Mouse (Mus musculus): ENCODE data around the gene Cdkl4. TPM values are rescaled to one million over a fixed set of nuclear protein-coding genes. Genes with fewer than 3 reads are reported as not detected.
"Not testable (repeated sequence)": the region's sequence is repeated elsewhere in the genome, so short reads cannot be mapped to it uniquely, and the experiment has no call there.

Cdkl4 gene
- polyA plus RNA-seq, 1 experiment from 2014 or later = 0.18 TPM

GRCm38 (mm10) chr17:80578041-80578440 lies 428 bp upstream of the Cdkl4 start:
- no peak for ATAC-seq (ENCODE audit: insufficient number of reproducible peaks, low FRiP score, low TSS enrichment, low read depth)
- Histone ChIP-seq H3K9ac (no peak overlapping the region), H3K27me3 (no peaks in the 10 kb centered on the region), H3K27ac (no peak overlapping the region), H3K4me1 (peaks cover 5% of the 10 kb centered on the region; the same call in 1 of the 2 replicates), H3K36me3 (peaks cover 27% of the 10 kb centered on the region), H3K4me2 (no peak overlapping the region), H3K4me3 (no peak overlapping the region), H3K9me3 (no peaks in the 10 kb centered on the region)
- 100% methylated on average over 1 of the region's 1 CpGs for WGBS

GRCm38 (mm10) chr17:80577214-80577613 lies 399 bp downstream of the Cdkl4 start:
- Histone ChIP-seq H3K4me2 (peak overlapping the region; percentile 94), H3K4me3 (peak overlapping the region; percentile 42), H3K36me3 (peaks cover 20% of the 10 kb centered on the region), H3K27ac (no peak overlapping the region), H3K27me3 (no peaks in the 10 kb centered on the region), H3K9me3 (no peaks in the 10 kb centered on the region), H3K4me1 (peaks cover 5% of the 10 kb centered on the region; the same call in 1 of the 2 replicates), H3K9ac (peak overlapping the region; percentile 33; the same call in 1 of the 2 replicates)
- WGBS = under 1% methylated on average over 30 of the region's 30 CpGs
- ATAC-seq (ENCODE audit: insufficient number of reproducible peaks, low FRiP score, low TSS enrichment, low read depth) = no peak

DNA sequence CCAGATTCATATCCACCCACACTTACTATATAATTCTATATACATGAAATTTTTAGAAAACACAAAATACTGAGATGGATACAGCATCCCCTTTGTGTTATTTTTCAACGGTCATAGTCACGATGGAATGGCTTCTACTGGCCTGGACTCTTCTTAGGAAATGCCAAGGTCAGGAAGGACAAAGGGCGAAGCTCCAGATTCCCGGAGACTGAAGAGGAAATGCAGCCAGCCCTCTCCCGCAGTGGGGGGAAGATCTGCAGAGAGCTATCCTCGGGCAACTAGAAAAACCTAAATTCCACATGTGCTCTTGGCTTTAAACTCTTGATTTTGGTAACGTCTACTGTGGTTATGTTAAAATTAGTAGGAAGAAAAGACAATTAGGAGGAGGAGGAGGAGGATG lies 2.6 kb downstream of the Cdkl4 start:
- no peak overlapping the region for H3K27ac ChIP-seq
- no peaks in the 10 kb centered on the region for H3K9me3 ChIP-seq
- H3K4me1 ChIP-seq = peaks cover 5% of the 10 kb centered on the region; the same call in 1 of the 2 replicates
- H3K4me2 ChIP-seq = no peak overlapping the region
- WGBS = 81% methylated on average over 7 of the region's 7 CpGs
- H3K9ac ChIP-seq = no peak overlapping the region
- no peak overlapping the region for H3K4me3 ChIP-seq
- H3K27me3 ChIP-seq = no peaks in the 10 kb centered on the region
- peaks cover 5% of the 10 kb centered on the region; the same call in 1 of the 2 replicates for H3K36me3 ChIP-seq
- no peak for ATAC-seq (ENCODE audit: insufficient number of reproducible peaks, low FRiP score, low TSS enrichment, low read depth)

GRCm38 (mm10) chr17:80574471-80574965 lies 3.1 kb downstream of the Cdkl4 start:
- Histone ChIP-seq H3K9ac (no peak overlapping the region), H3K36me3 (0 out of 2 replicates have a peak, but pooled peaks cover 2% of the 10 kb centered on the region), H3K27ac (no peak overlapping the region), H3K4me3 (no peak overlapping the region), H3K4me1 (peaks cover 5% of the 10 kb centered on the region; the same call in 1 of the 2 replicates), H3K27me3 (no peaks in the 10 kb centered on the region), H3K4me2 (no peak overlapping the region), H3K9me3 (no peaks in the 10 kb centered on the region)
- ATAC-seq (ENCODE audit: insufficient number of reproducible peaks, low FRiP score, low TSS enrichment, low read depth) = no peak
- 79% methylated on average over 7 of the region's 7 CpGs for WGBS

DNA sequence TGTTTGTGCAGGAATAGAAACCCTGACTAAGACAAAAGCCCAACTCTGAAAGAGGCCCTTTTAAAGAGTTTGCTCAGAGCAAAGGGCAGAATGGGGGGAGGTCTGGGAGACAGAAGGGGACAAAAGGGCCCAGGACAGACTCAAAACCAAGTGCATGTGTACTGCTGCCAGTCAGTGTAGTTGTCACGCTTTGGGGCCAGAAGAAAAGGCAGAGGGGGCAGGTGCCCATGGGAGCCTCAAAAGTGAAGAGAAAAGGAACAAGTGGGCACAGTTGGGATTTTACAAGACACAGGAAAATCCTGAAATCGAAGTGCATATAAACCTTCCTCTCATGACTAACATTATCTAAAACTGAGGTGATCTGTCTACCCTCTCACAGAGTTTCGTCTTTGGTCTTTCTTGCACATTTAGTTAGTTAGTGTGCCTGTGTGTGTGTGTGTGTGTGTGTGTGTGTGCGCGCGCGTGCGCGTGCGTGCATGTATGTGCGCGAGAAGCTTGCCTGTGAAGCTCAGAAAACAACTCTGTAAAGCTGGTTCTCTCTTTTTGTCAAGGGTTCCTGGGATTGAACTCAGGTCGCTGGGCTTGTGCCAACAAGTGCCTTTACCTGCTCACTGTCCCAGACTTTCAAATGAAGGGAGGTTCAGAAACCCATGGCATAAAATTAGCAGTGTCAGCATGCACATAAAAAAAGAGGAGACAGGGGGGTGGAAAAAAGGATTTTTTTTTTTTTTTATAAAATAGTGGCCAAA lies 5.3 kb downstream of the Cdkl4 start:
- H3K4me3 ChIP-seq = no peak overlapping the region
- H3K9ac ChIP-seq = no peak overlapping the region
- no peaks in the 10 kb centered on the region for H3K36me3 ChIP-seq
- no peaks in the 10 kb centered on the region; the same call in 1 of the 2 replicates for H3K9me3 ChIP-seq
- no peak for ATAC-seq (ENCODE audit: insufficient number of reproducible peaks, low FRiP score, low TSS enrichment, low read depth)
- H3K27ac ChIP-seq = no peak overlapping the region
- WGBS = 92% methylated on average over 13 of the region's 13 CpGs
- H3K27me3 ChIP-seq = no peaks in the 10 kb centered on the region
- H3K4me1 ChIP-seq = 0 out of 2 replicates have a peak, but pooled peaks cover 2% of the 10 kb centered on the region
- no peak overlapping the region for H3K4me2 ChIP-seq

- Histone ChIP-seq H3K4me1 (no peaks in the 10 kb centered on the region), H3K27me3 (no peaks in the 10 kb centered on the region), H3K4me2 (no peak overlapping the region), H3K36me3 (no peaks in the 10 kb centered on the region), H3K4me3 (no peak overlapping the region), H3K9ac (no peak overlapping the region), H3K9me3 (no peaks in the 10 kb centered on the region; the same call in 1 of the 2 replicates), H3K27ac (no peak overlapping the region)
- WGBS = 85% methylated on average over 4 of the region's 4 CpGs
- no peak for ATAC-seq (ENCODE audit: insufficient number of reproducible peaks, low FRiP score, low TSS enrichment, low read depth)
Measured at GRCm38 (mm10) chr17:80571460-80571859, 6.2 kb downstream of the Cdkl4 start.

DNA sequence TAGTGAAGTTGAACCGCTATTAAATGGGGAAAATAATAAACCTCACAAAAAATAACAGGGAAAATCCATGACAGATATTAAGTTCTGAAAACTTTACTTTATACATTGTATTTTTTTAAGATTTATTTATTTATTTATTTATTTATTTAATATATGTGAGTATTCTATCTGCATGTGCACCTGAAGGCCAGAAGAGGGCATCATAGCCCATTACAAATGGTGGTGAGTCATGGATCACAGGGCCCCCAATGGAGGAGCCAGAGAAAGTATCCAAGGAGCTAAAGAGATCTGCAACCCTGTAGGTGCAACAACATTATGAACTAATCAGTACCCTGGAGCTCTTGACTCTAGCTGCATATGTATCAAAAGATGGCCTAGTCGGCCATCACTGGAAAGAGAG lies 7.9 kb downstream of the Cdkl4 start:
- not testable (repeated sequence) for H3K36me3 ChIP-seq; H3K9ac ChIP-seq; H3K27me3 ChIP-seq; H3K4me2 ChIP-seq; H3K4me1 ChIP-seq; H3K9me3 ChIP-seq; ATAC-seq (ENCODE audit: insufficient number of reproducible peaks, low FRiP score, low TSS enrichment, low read depth); H3K4me3 ChIP-seq; H3K27ac ChIP-seq
- WGBS = 95% methylated on average over 1 of the region's 2 CpGs

DNA sequence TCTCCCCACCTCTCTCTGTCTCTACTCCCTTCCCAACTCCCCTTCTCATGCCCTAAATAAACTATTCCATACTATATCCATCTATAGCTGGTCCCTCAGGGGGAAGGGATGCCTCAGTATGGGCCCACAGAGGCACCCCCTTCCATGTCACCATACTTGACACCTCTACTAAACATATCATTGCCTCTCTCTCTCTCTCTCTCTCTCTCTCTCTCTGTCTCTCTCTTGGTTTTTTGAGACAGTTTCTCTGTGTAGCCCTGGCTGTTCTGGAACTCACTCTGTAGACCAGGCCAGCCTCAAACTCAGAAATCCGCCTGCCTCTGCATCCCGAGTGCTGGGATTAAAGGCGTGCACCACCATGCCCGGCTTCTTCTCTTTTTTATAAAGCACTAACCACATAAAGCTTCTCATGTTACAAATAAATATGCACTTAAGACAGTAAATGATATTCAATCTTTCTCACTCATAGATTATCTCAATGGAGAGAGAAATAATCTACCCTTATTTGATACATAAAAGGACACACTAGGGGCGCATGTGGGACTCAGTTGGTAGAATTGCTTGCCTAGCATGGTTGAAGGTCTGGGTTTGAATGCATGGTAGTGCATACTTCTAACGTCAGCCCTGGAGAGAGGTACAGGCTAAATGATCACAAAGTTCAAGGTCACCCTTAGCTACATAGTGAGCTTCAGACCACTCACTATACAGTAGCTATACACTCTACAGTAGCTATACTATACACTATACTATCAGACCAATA lies 8.6 kb downstream of the Cdkl4 start:
- Histone ChIP-seq H3K4me2 (no peak overlapping the region), H3K36me3 (no peaks in the 10 kb centered on the region), H3K9ac (no peak overlapping the region), H3K9me3 (no peaks in the 10 kb centered on the region; the same call in 1 of the 2 replicates), H3K4me3 (no peak overlapping the region), H3K27me3 (no peaks in the 10 kb centered on the region), H3K27ac (no peak overlapping the region), H3K4me1 (no peaks in the 10 kb centered on the region)
- no peak for ATAC-seq (ENCODE audit: insufficient number of reproducible peaks, low FRiP score, low TSS enrichment, low read depth)
- 89% methylated on average over 6 of the region's 6 CpGs for WGBS

GRCm38 (mm10) chr17:80568441-80568840 lies 9.2 kb downstream of the Cdkl4 start:
- H3K4me1 ChIP-seq = no peaks in the 10 kb centered on the region
- H3K27ac ChIP-seq = no peak overlapping the region
- no peak overlapping the region for H3K9ac ChIP-seq
- no peaks in the 10 kb centered on the region; the same call in 1 of the 2 replicates for H3K9me3 ChIP-seq
- H3K27me3 ChIP-seq = no peaks in the 10 kb centered on the region
- H3K4me2 ChIP-seq = no peak overlapping the region
- H3K4me3 ChIP-seq = no peak overlapping the region
- H3K36me3 ChIP-seq = no peaks in the 10 kb centered on the region
- ATAC-seq (ENCODE audit: insufficient number of reproducible peaks, low FRiP score, low TSS enrichment, low read depth) = no peak
- WGBS = 85% methylated on average over 2 of the region's 2 CpGs

DNA sequence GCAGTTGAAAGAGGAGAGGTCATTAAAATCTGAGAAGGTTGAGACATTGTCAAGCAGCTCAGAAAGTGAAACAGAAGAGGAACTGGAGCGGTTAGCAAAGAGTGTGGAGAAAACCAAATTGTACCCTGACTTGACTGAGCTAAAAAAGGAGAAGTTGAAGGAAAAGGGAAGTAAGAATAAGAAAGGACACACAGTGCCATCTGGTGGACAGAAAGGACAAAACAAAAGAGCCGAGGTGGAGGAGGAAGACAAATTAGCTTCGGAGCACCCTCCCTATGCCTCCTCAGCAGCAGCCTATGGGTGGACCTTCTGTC lies 13.0 kb downstream of the Cdkl4 start:
- no peaks in the 10 kb centered on the region for H3K36me3 ChIP-seq
- no peak overlapping the region for H3K4me3 ChIP-seq
- no peaks in the 10 kb centered on the region for H3K27me3 ChIP-seq
- ATAC-seq (ENCODE audit: insufficient number of reproducible peaks, low FRiP score, low TSS enrichment, low read depth) = no peak
- no peak overlapping the region for H3K27ac ChIP-seq
- no peaks in the 10 kb centered on the region for H3K4me1 ChIP-seq
- no peak overlapping the region for H3K9ac ChIP-seq
- no peaks in the 10 kb centered on the region; the same call in 1 of the 2 replicates for H3K9me3 ChIP-seq
- no peak overlapping the region for H3K4me2 ChIP-seq
- 76% methylated on average over 3 of the region's 3 CpGs for WGBS

DNA sequence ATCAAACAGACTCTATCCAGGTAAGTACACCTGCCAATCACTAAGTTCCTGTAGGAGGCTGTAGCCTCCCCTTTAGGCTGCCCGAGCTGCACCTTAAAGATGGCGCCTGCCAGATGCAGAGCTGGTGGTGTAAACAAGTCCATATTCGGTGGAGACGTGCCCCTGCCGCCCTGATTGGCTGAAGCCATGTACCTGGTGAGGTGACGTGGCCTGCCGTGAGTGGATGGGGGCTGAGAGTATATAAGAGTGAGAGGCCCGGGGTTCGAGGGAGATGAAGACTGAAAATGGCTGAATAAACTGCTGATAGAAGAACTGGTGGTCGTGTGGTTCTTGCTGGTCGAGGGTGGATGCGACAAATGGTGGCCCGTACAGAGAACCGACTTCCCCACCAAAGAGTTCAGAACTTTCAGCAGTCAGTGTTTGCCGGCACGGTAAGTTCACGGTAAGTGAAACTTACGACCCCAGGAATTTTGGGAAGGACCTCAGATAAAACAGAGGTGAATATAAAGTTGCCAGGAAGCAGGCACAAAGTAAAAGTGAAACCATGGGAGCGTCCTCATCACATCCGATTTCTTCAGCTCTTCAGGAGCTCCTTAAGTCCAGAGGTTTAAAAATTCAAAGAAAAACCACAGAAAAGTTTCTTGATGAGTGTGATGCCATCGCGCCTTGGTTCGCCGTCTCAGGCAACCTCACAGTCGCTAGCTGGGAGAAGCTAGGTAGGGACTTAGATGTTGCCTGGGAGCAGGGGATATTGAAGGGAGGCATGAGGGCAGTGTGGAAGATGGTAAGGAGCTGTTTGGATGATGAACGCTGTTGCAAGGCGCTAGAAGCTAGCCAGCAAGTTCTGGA lies 13.6 kb downstream of the Cdkl4 start:
- H3K27me3 ChIP-seq; H3K9ac ChIP-seq; H3K36me3 ChIP-seq; H3K9me3 ChIP-seq; H3K27ac ChIP-seq; H3K4me3 ChIP-seq; ATAC-seq (ENCODE audit: insufficient number of reproducible peaks, low FRiP score, low TSS enrichment, low read depth); H3K4me2 ChIP-seq; H3K4me1 ChIP-seq: not testable (repeated sequence)
- WGBS = 94% methylated on average over 27 of the region's 27 CpGs

Data from limb, embryonic 15.5 days (tissue).